Mouse (Mus musculus): Measurements from ENCODE around the gene Znhit6.

DNA sequence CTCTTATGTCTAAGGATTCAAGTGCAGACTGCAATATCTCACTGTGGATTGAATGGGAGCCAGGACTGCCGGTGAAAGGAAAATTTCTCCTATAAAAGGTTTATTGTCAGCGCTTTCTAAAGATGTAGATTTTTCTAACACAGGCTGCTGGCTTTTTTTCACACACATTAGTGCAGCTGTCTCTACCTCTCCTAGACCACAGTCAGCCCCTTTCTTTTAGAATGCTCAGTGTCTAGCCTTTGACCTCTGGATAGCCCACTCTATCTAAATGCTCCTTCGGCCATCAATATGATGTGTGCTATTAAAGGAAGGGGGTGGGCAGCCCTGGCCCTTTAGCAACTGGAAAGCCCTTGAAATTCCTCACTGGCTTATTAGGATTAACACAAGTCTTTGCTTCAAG lies 70.0 kb downstream of the Znhit6 start:
- TF ChIP-seq POLR2A (IDR thresholded peaks at IDR 0.05; ENCODE audit: insufficient read depth, low read length): no peak
- TF ChIP-seq CTCF (IDR thresholded peaks at IDR 0.05; ENCODE audit: low read depth, low read length): no peak
- TF ChIP-seq EP300 (IDR thresholded peaks at IDR 0.05; ENCODE audit: insufficient read depth, low read depth, low read length): no peak
